Mouse (Mus musculus) neural tube, embryonic 13.5 days (tissue): ENCODE data around the gene Nfam1. TPM values are rescaled to one million over a fixed set of nuclear protein-coding genes. Genes with fewer than 3 reads are reported as not detected.
A peak's percentile ranks its signal among the peaks of the same experiment; 100 is the strongest.
"Not testable (repeated sequence)": the region's sequence is repeated elsewhere in the genome, so short reads cannot be mapped to it uniquely, and the experiment has no call there.

Experiments
- ATAC-seq: fragments of 200-750 bp; cut with Nextera tagmentation; 2 replicates; pipeline ENCODE4 v1.8.0; 2017; ENCODE audit warnings: low read depth, mild to moderate bottlenecking, moderate TSS enrichment, moderate library complexity
- H3K27ac ChIP-seq: fragments of 300-500 bp; sonication (generic); replicated peaks from 2 replicates; pipeline ENCODE4 v1.5.1; 2015; ENCODE audit warnings: moderate library complexity, mild to moderate bottlenecking, inconsistent platforms
- H3K27me3 ChIP-seq: fragments of 300-500 bp; sonication (generic); 2 replicates; pipeline ENCODE4 v1.6.1; 2015; ENCODE audit warnings: mild to moderate bottlenecking, inconsistent platforms
- H3K36me3 ChIP-seq: fragments of 300-500 bp; sonication (generic); 2 replicates; pipeline ENCODE4 v1.6.1; 2015; ENCODE audit warnings: mild to moderate bottlenecking, inconsistent platforms
- H3K4me1 ChIP-seq: fragments of 300-500 bp; sonication (generic); replicated peaks from 2 replicates; pipeline ENCODE4 v1.6.1; 2015; ENCODE audit warnings: inconsistent platforms
- H3K4me2 ChIP-seq: fragments of 300-500 bp; sonication (generic); 2 replicates; pipeline ENCODE4 v1.6.1; 2015; ENCODE audit warnings: inconsistent platforms, mild to moderate bottlenecking, moderate library complexity
- H3K4me3 ChIP-seq: fragments of 300-500 bp; sonication (generic); 2 replicates; pipeline ENCODE4 v1.5.1; 2015; ENCODE audit warnings: mild to moderate bottlenecking, inconsistent platforms
- H3K9ac ChIP-seq: fragments of 300-500 bp; sonication (generic); 2 replicates; pipeline ENCODE4 v1.6.1; 2015; ENCODE audit warnings: moderate library complexity, mild to moderate bottlenecking, inconsistent platforms
- H3K9me3 ChIP-seq: fragments of 300-500 bp; sonication (generic); 2 replicates; pipeline ENCODE4 v1.6.1; 2016; ENCODE audit warnings: inconsistent platforms
- WGBS: fragments of 180-500 bp; shearing (Covaris S2); methylation state at CpG from one replicate; pipeline ENCODE4 v1.1.7; 2015; 5-methylcytosine and 5-hydroxymethylcytosine counted together
- polyA plus RNA-seq: library from polyadenylated mRNA; unstranded; fragments of >200 nt; fragmentation: Nextera tagmentation; extraction: Ambion mirVana; gene quantifications from 2 replicates; pipeline ENCODE4 v1.2.1, GENCODE M21; 2015

Nfam1 gene
- polyA plus RNA-seq, result 2.4 and 2.6 TPM in 2 replicates

- ATAC-seq, result no peak
- Histone ChIP-seq H3K9me3 (no peaks in the 10 kb centered on the region), H3K27me3 (peaks cover 41% of the 10 kb centered on the region), H3K4me1 (peaks cover 63% of the 10 kb centered on the region), H3K9ac (peak within 1 kb of the TSS; percentile 48; the same call in 1 of the 2 replicates), H3K4me3 (no peak within 1 kb of the TSS), H3K27ac (peak within 1 kb of the TSS; percentile 39), H3K4me2 (peak within 1 kb of the TSS; percentile 43), H3K36me3 (no peaks in the 10 kb centered on the region)
- 38% methylated on average over 17 of the region's 17 CpGs for WGBS
Measured at GRCm38 (mm10) chr15:83032981-83033541, at the start of gene Nfam1. TSS of gene Nfam1 (minus strand) at chr15:83033306.

GRCm38 (mm10) chr15:83075607-83076525, 42.8 kb upstream of the Nfam1 start:
- Histone ChIP-seq H3K4me2 (no peak overlapping the region), H3K9ac (no peak overlapping the region), H3K27me3 (0 out of 2 replicates have a peak, but pooled peaks cover 3% of the 10 kb centered on the region), H3K9me3 (no peaks in the 10 kb centered on the region), H3K36me3 (no peaks in the 10 kb centered on the region), H3K4me1 (0 out of 2 replicates have a peak, but pooled peaks cover 3% of the 10 kb centered on the region), H3K4me3 (no peak overlapping the region), H3K27ac (no peak overlapping the region)
- 71% methylated on average over 27 of the region's 27 CpGs for WGBS
- ATAC-seq, result no peak

GRCm38 (mm10) chr15:83074179-83074578, 41.1 kb upstream of the Nfam1 start:
- no peak for ATAC-seq
- Histone ChIP-seq H3K4me2 (no peak overlapping the region), H3K9me3 (no peaks in the 10 kb centered on the region), H3K4me3 (no peak overlapping the region), H3K36me3 (no peaks in the 10 kb centered on the region), H3K4me1 (0 out of 2 replicates have a peak, but pooled peaks cover 3% of the 10 kb centered on the region), H3K27me3 (0 out of 2 replicates have a peak, but pooled peaks cover 3% of the 10 kb centered on the region), H3K27ac (no peak overlapping the region), H3K9ac (no peak overlapping the region)
- WGBS, result 89% methylated on average over 4 of the region's 4 CpGs

- Histone ChIP-seq H3K9me3 (no peaks in the 10 kb centered on the region), H3K36me3 (no peaks in the 10 kb centered on the region), H3K9ac (no peak overlapping the region), H3K27me3 (0 out of 2 replicates have a peak, but pooled peaks cover 3% of the 10 kb centered on the region), H3K4me3 (no peak overlapping the region), H3K27ac (no peak overlapping the region), H3K4me2 (no peak overlapping the region), H3K4me1 (no peaks in the 10 kb centered on the region)
- ATAC-seq, result no peak
- 90% methylated on average over 5 of the region's 5 CpGs for WGBS
Measured at GRCm38 (mm10) chr15:83071752-83072151, 38.6 kb upstream of the Nfam1 start.

- Histone ChIP-seq H3K27ac (no peak overlapping the region), H3K36me3 (no peaks in the 10 kb centered on the region), H3K4me3 (no peak overlapping the region), H3K9me3 (no peaks in the 10 kb centered on the region), H3K27me3 (0 out of 2 replicates have a peak, but pooled peaks cover 3% of the 10 kb centered on the region), H3K4me1 (no peaks in the 10 kb centered on the region), H3K4me2 (no peak overlapping the region), H3K9ac (no peak overlapping the region)
- 39% methylated on average over 3 of the region's 3 CpGs for WGBS
- ATAC-seq, result peak; percentile 67; the same call in 1 of the 2 replicates
Measured at GRCm38 (mm10) chr15:83070942-83071341, 37.8 kb upstream of the Nfam1 start.

- H3K4me1 ChIP-seq, result no peaks in the 10 kb centered on the region
- WGBS, result 97% methylated on average over 5 of the region's 5 CpGs
- no peak overlapping the region for H3K27ac ChIP-seq
- no peak overlapping the region for H3K9ac ChIP-seq
- no peak for ATAC-seq
- no peaks in the 10 kb centered on the region for H3K27me3 ChIP-seq
- no peak overlapping the region for H3K4me3 ChIP-seq
- H3K36me3 ChIP-seq, result no peaks in the 10 kb centered on the region
- no peak overlapping the region for H3K4me2 ChIP-seq
- no peaks in the 10 kb centered on the region for H3K9me3 ChIP-seq
Measured at GRCm38 (mm10) chr15:83068270-83068669, 35.2 kb upstream of the Nfam1 start.

GRCm38 (mm10) chr15:83065543-83065942, 32.4 kb upstream of the Nfam1 start:
- no peak overlapping the region for H3K27ac ChIP-seq
- H3K27me3 ChIP-seq, result no peaks in the 10 kb centered on the region
- no peaks in the 10 kb centered on the region for H3K36me3 ChIP-seq
- no peak overlapping the region for H3K4me2 ChIP-seq
- H3K4me1 ChIP-seq, result peaks cover 6% of the 10 kb centered on the region
- no peak overlapping the region for H3K9ac ChIP-seq
- WGBS, result 59% methylated on average over 4 of the region's 4 CpGs
- H3K4me3 ChIP-seq, result no peak overlapping the region
- ATAC-seq, result no peak
- no peaks in the 10 kb centered on the region for H3K9me3 ChIP-seq

GRCm38 (mm10) chr15:83062582-83062981, 29.5 kb upstream of the Nfam1 start:
- not testable (repeated sequence) for H3K9me3 ChIP-seq, ATAC-seq, H3K4me3 ChIP-seq, H3K27me3 ChIP-seq, H3K27ac ChIP-seq, H3K36me3 ChIP-seq, H3K4me2 ChIP-seq, H3K9ac ChIP-seq
- 94% methylated on average over 2 of the region's 2 CpGs for WGBS
- H3K4me1 ChIP-seq, result peaks cover 28% of the 10 kb centered on the region

GRCm38 (mm10) chr15:83061689-83062088, 28.6 kb upstream of the Nfam1 start:
- no peak overlapping the region for H3K4me3 ChIP-seq
- no peaks in the 10 kb centered on the region for H3K36me3 ChIP-seq
- H3K27ac ChIP-seq, result no peak overlapping the region
- WGBS, result 8% methylated on average over 5 of the region's 5 CpGs
- H3K27me3 ChIP-seq, result no peaks in the 10 kb centered on the region
- ATAC-seq, result no peak
- H3K9me3 ChIP-seq, result no peaks in the 10 kb centered on the region
- no peak overlapping the region for H3K4me2 ChIP-seq
- peaks cover 37% of the 10 kb centered on the region for H3K4me1 ChIP-seq
- no peak overlapping the region for H3K9ac ChIP-seq

- 38% methylated on average over 5 of the region's 5 CpGs for WGBS
- H3K4me1 ChIP-seq, result peaks cover 56% of the 10 kb centered on the region
- H3K36me3 ChIP-seq, result no peaks in the 10 kb centered on the region
- H3K4me2 ChIP-seq, result no peak overlapping the region
- 0 out of 2 replicates have a peak overlapping the region, but pooled peaks have one; percentile 22 for H3K9ac ChIP-seq
- H3K27ac ChIP-seq, result peak overlapping the region; percentile 67
- no peaks in the 10 kb centered on the region for H3K9me3 ChIP-seq
- H3K27me3 ChIP-seq, result no peaks in the 10 kb centered on the region
- H3K4me3 ChIP-seq, result no peak overlapping the region
- ATAC-seq, result no peak
Measured at GRCm38 (mm10) chr15:83059233-83059660, 26.1 kb upstream of the Nfam1 start.

- no peak overlapping the region for H3K4me3 ChIP-seq
- peak overlapping the region; percentile 97 for H3K27ac ChIP-seq
- H3K36me3 ChIP-seq, result no peaks in the 10 kb centered on the region
- peaks cover under 1% of the 10 kb centered on the region; the same call in 1 of the 2 replicates for H3K27me3 ChIP-seq
- 0 out of 2 replicates have a peak overlapping the region, but pooled peaks have one; percentile 61 for H3K4me2 ChIP-seq
- ATAC-seq, result no peak
- no peak overlapping the region for H3K9ac ChIP-seq
- peaks cover 70% of the 10 kb centered on the region for H3K4me1 ChIP-seq
- no peaks in the 10 kb centered on the region for H3K9me3 ChIP-seq
- WGBS, result 69% methylated on average over 8 of the region's 8 CpGs
Measured at GRCm38 (mm10) chr15:83057533-83057932, 24.4 kb upstream of the Nfam1 start.
